Mouse (Mus musculus): ENCODE results near the gene Spop. TPM values are rescaled to one million over a fixed set of nuclear protein-coding genes. Genes with fewer than 3 reads are reported as not detected.

The Spop gene
- polyA plus RNA-seq, 1 experiment from 2014 or later, result 140 TPM

GRCm38 (mm10) chr11:95540637-95541385 is 126.9 kb downstream of the Spop start:
- no peak overlapping the region for H3K9ac ChIP-seq (replicated peaks; ENCODE audit: low read depth)
- no peak overlapping the region for H3K27ac ChIP-seq (ENCODE audit: low read length)
- 0 out of 2 replicates have a peak, but pooled peaks cover 3% of the 10 kb centered on the region for H3K27me3 ChIP-seq (replicated peaks; ENCODE audit: insufficient read depth, low read length)
- no peak for TF ChIP-seq EP300 (IDR thresholded peaks at IDR 0.05)
- peak overlapping the region; percentile 22; the same call in 1 of the 2 replicates for H3K4me2 ChIP-seq (replicated peaks; ENCODE audit: low read depth, low read length)
- ATAC-seq (peak; percentile 32; the same call in 1 of the 2 replicates), DNase-seq (ENCODE audit: low spot score) (peak; percentile 49)
- H3K36me3 ChIP-seq (ENCODE audit: insufficient read depth, low read length), result no peaks in the 10 kb centered on the region
- no peaks in the 10 kb centered on the region for H3K4me1 ChIP-seq (ENCODE audit: insufficient read depth, low read depth, low read length)
- 14% methylated on average over 18 of the region's 18 CpGs for WGBS
- H3K9me3 ChIP-seq (ENCODE audit: low read length), result no peaks in the 10 kb centered on the region
- H3K4me3 ChIP-seq (ENCODE audit: low read depth, low read length), result no peak overlapping the region

Other genes starting within 250 kb of the Spop start
- 0.18 and 0.25 TPM in 2 replicates for gene Tac4, start 152.6 kb upstream of the Spop start, polyA plus RNA-seq (2015; fragmentation: Nextera tagmentation; extraction: Ambion mirVana)
- gene Kat7, start 103.8 kb upstream of the Spop start, polyA plus RNA-seq (2015; fragmentation: Nextera tagmentation; extraction: Ambion mirVana), result 30.7 and 33.5 TPM in 2 replicates
- gene Fam117a, start 77.1 kb upstream of the Spop start, polyA plus RNA-seq (2015; fragmentation: Nextera tagmentation; extraction: Ambion mirVana), result 20.4 and 21.6 TPM in 2 replicates
- 87.3 and 96.8 TPM in 2 replicates for gene Slc35b1, start 29.4 kb upstream of the Spop start, polyA plus RNA-seq (2015; fragmentation: Nextera tagmentation; extraction: Ambion mirVana)
- gene Nxph3, start 100.5 kb downstream of the Spop start, polyA plus RNA-seq (2015; fragmentation: Nextera tagmentation; extraction: Ambion mirVana), result 1.2 and 1.5 TPM in 2 replicates
- 0.43 and 0.50 TPM in 2 replicates for gene Ngfr, start 173.7 kb downstream of the Spop start, polyA plus RNA-seq (2015; fragmentation: Nextera tagmentation; extraction: Ambion mirVana)

All from lung, postnatal 0 days (tissue).